Mouse (Mus musculus): ENCODE measurements around the gene Lrrc41. TPM values are rescaled to one million over a fixed set of nuclear protein-coding genes. Genes with fewer than 3 reads are reported as not detected.

Gene Lrrc41
- total RNA-seq, 2 experiments from 2014 or later: 46.0 to 46.8 TPM

- peak in 1 of 2 experiments; percentile 20 for DNase-seq (ENCODE audit: extremely low spot score in 1 of 2, low spot score in 1 of 2)
Measured at GRCm38 (mm10) chr4:116076369-116077231, 1.5 kb downstream of the Lrrc41 start.

GRCm38 (mm10) chr4:116077240-116078095 lies 2.4 kb downstream of the Lrrc41 start:
- DNase-seq (ENCODE audit: extremely low spot score in 1 of 2, low spot score in 1 of 2): no peak

- no peak for DNase-seq (ENCODE audit: extremely low spot score in 1 of 2, low spot score in 1 of 2)
Measured at GRCm38 (mm10) chr4:116088510-116089249, 13.6 kb downstream of the Lrrc41 start.

GRCm38 (mm10) chr4:116096291-116096690 lies 21.2 kb downstream of the Lrrc41 start:
- DNase-seq (ENCODE audit: extremely low spot score in 1 of 2, low spot score in 1 of 2): no peak

- DNase-seq (ENCODE audit: extremely low spot score in 1 of 2, low spot score in 1 of 2): no peak
Measured at GRCm38 (mm10) chr4:116097211-116097610, 22.1 kb downstream of the Lrrc41 start.

- no peak for DNase-seq (ENCODE audit: extremely low spot score in 1 of 2, low spot score in 1 of 2)
Measured at GRCm38 (mm10) chr4:116100959-116101358, 25.9 kb downstream of the Lrrc41 start.

- DNase-seq (ENCODE audit: extremely low spot score in 1 of 2, low spot score in 1 of 2): no peak
Measured at GRCm38 (mm10) chr4:116105278-116105677, 30.2 kb downstream of the Lrrc41 start.

GRCm38 (mm10) chr4:116110695-116111094 lies 35.6 kb downstream of the Lrrc41 start:
- DNase-seq (ENCODE audit: extremely low spot score in 1 of 2, low spot score in 1 of 2): no peak

- DNase-seq (ENCODE audit: extremely low spot score in 1 of 2, low spot score in 1 of 2): no peak
Measured at GRCm38 (mm10) chr4:116111486-116111885, 36.4 kb downstream of the Lrrc41 start.

GRCm38 (mm10) chr4:116122762-116123161 lies 47.7 kb downstream of the Lrrc41 start:
- no peak for DNase-seq (ENCODE audit: extremely low spot score in 1 of 2, low spot score in 1 of 2)

- peak; percentile 47 to 67 for DNase-seq (ENCODE audit: extremely low spot score in 1 of 2, low spot score in 1 of 2)
Measured at GRCm38 (mm10) chr4:116123602-116124519, 48.8 kb downstream of the Lrrc41 start, which contains the start of the genes Rad54l and Pomgnt1. Gene Rad54l, minus strand, starts transcription at chr4:116123690. Gene Pomgnt1, plus strand, starts transcription at chr4:116123840.

GRCm38 (mm10) chr4:116125803-116126386 lies 50.8 kb downstream of the Lrrc41 start:
- DNase-seq (ENCODE audit: extremely low spot score in 1 of 2, low spot score in 1 of 2): no peak

GRCm38 (mm10) chr4:116127956-116128355 lies 52.9 kb downstream of the Lrrc41 start:
- DNase-seq (ENCODE audit: extremely low spot score in 1 of 2, low spot score in 1 of 2): no peak

GRCm38 (mm10) chr4:116133126-116133525 lies 58.1 kb downstream of the Lrrc41 start:
- DNase-seq (ENCODE audit: extremely low spot score in 1 of 2, low spot score in 1 of 2): no peak

GRCm38 (mm10) chr4:116134990-116135389 lies 59.9 kb downstream of the Lrrc41 start:
- no peak for DNase-seq (ENCODE audit: extremely low spot score in 1 of 2, low spot score in 1 of 2)

- no peak for DNase-seq (ENCODE audit: extremely low spot score in 1 of 2, low spot score in 1 of 2)
Measured at GRCm38 (mm10) chr4:116137421-116137996, 62.4 kb downstream of the Lrrc41 start.

- no peak for DNase-seq (ENCODE audit: extremely low spot score in 1 of 2, low spot score in 1 of 2)
Measured at GRCm38 (mm10) chr4:116140801-116141574, 65.9 kb downstream of the Lrrc41 start.

GRCm38 (mm10) chr4:116141736-116142135 lies 66.7 kb downstream of the Lrrc41 start:
- DNase-seq (ENCODE audit: extremely low spot score in 1 of 2, low spot score in 1 of 2): no peak

Data from layer of hippocampus, postnatal 25 days (tissue).